Mouse (Mus musculus) forebrain, embryonic 15.5 days (tissue): ENCODE measurements at regions not wholly inside any gene's neighbourhood (a gene's known extent, or its start where the extent isn't known, plus 50 kb on each side); places are given as distances from the start of the nearest gene placed in this dataset.

ENCODE experiments used
- ATAC-seq: fragments of 200-750 bp; cut with Nextera tagmentation; replicated peaks from 2 replicates; pipeline ENCODE4 v1.8.0; 2017; ENCODE audit warnings: mild to moderate bottlenecking, moderate TSS enrichment, moderate library complexity
- H3K27ac ChIP-seq: fragments of 300-500 bp; sonication (generic); replicated peaks from 2 replicates; pipeline ENCODE4 v1.5.1; 2015; ENCODE audit warnings: mild to moderate bottlenecking, inconsistent platforms
- H3K27me3 ChIP-seq: fragments of 300-500 bp; sonication (generic); 2 replicates; pipeline ENCODE4 v1.6.1; 2015; ENCODE audit warnings: inconsistent platforms
- H3K36me3 ChIP-seq: fragments of 300-500 bp; sonication (generic); 2 replicates; pipeline ENCODE4 v1.6.1; 2015; ENCODE audit warnings: mild to moderate bottlenecking, inconsistent platforms
- H3K4me1 ChIP-seq: fragments of 300-500 bp; sonication (generic); 2 replicates; pipeline ENCODE4 v1.6.1; 2015; ENCODE audit warnings: inconsistent platforms
- H3K4me2 ChIP-seq: fragments of 300-500 bp; sonication (generic); replicated peaks from 2 replicates; pipeline ENCODE4 v1.6.1; 2015; ENCODE audit warnings: mild to moderate bottlenecking, inconsistent platforms
- H3K4me3 ChIP-seq: fragments of 300-500 bp; sonication (generic); 2 replicates; pipeline ENCODE4 v1.5.1; 2015; ENCODE audit warnings: mild to moderate bottlenecking, inconsistent platforms
- H3K9ac ChIP-seq: fragments of 300-500 bp; sonication (generic); replicated peaks from 2 replicates; pipeline ENCODE4 v1.6.1; 2015; ENCODE audit warnings: mild to moderate bottlenecking, inconsistent platforms
- H3K9me3 ChIP-seq: fragments of 300-500 bp; sonication (generic); 2 replicates; pipeline ENCODE4 v1.6.1; 2016; ENCODE audit warnings: inconsistent platforms
- WGBS: fragments of 180-500 bp; shearing (Covaris S2); methylation state at CpG from one replicate; pipeline ENCODE4 v1.1.7; 2015; ENCODE audit warnings: mixed read lengths; 5-methylcytosine and 5-hydroxymethylcytosine counted together

GRCm38 (mm10) chr10:92367126-92367525, 355.1 kb downstream of the Nedd1 start:
- Histone ChIP-seq H3K4me2 (no peak overlapping the region), H3K27ac (no peak overlapping the region), H3K9ac (no peak overlapping the region), H3K4me1 (no peaks in the 10 kb centered on the region), H3K27me3 (no peaks in the 10 kb centered on the region), H3K4me3 (no peak overlapping the region), H3K36me3 (no peaks in the 10 kb centered on the region), H3K9me3 (no peaks in the 10 kb centered on the region)
- ATAC-seq: no peak
- WGBS: 85% methylated on average over 8 of the region's 8 CpGs

DNA sequence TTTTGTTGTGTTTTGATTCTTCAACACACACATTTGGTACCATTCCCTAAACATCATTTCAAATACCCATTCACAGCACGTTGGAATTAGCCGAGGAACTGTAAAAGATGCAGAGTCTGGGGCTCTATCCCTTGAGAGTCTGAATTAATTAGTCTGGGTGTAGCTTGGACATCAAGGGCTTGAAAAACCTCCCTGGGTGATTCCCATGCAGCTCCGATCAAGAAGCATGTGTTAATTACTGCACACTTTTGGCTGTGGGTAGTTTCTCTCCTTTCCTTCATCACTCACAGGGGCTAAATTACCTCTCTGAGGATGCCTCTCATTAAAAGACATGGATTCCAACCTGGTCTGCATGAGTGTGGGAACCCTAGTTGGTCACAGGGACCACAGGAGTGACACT, 365.5 kb downstream of the Nedd1 start:
- H3K9ac ChIP-seq: no peak overlapping the region
- no peak overlapping the region for H3K4me3 ChIP-seq
- H3K9me3 ChIP-seq: no peaks in the 10 kb centered on the region
- H3K27ac ChIP-seq: no peak overlapping the region
- H3K4me2 ChIP-seq: no peak overlapping the region
- WGBS: 9% methylated on average over 3 of the region's 3 CpGs
- H3K27me3 ChIP-seq: no peaks in the 10 kb centered on the region
- H3K4me1 ChIP-seq: no peaks in the 10 kb centered on the region
- no peaks in the 10 kb centered on the region for H3K36me3 ChIP-seq
- no peak for ATAC-seq

DNA sequence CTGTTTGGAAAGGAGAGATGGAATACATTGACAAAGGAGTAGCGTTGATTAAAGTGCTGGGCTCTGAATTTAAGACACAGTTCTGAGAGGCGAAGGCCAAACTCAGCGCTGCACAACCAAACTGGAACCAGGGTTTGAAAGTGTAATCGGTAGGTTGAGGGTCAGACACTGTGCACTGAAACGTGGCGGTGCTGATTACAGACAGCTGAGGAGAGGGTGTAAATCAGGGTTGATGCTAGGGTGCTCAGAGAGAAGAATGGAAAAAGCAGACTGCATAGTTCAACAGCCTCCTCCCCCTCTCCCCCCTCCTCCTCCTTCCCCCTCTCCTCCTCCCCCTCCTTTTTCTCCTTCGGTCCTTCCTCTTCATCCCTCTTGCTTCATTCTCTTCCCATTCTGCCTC, 373.2 kb downstream of the Nedd1 start:
- Histone ChIP-seq H3K4me1 (peaks cover 14% of the 10 kb centered on the region), H3K27me3 (no peaks in the 10 kb centered on the region), H3K9me3 (no peaks in the 10 kb centered on the region), H3K36me3 (no peaks in the 10 kb centered on the region), H3K27ac (0 out of 2 replicates have a peak overlapping the region, but pooled peaks have one; percentile 23), H3K4me3 (no peak overlapping the region), H3K9ac (no peak overlapping the region), H3K4me2 (no peak overlapping the region)
- WGBS: 59% methylated on average over 6 of the region's 7 CpGs
- ATAC-seq: no peak

DNA sequence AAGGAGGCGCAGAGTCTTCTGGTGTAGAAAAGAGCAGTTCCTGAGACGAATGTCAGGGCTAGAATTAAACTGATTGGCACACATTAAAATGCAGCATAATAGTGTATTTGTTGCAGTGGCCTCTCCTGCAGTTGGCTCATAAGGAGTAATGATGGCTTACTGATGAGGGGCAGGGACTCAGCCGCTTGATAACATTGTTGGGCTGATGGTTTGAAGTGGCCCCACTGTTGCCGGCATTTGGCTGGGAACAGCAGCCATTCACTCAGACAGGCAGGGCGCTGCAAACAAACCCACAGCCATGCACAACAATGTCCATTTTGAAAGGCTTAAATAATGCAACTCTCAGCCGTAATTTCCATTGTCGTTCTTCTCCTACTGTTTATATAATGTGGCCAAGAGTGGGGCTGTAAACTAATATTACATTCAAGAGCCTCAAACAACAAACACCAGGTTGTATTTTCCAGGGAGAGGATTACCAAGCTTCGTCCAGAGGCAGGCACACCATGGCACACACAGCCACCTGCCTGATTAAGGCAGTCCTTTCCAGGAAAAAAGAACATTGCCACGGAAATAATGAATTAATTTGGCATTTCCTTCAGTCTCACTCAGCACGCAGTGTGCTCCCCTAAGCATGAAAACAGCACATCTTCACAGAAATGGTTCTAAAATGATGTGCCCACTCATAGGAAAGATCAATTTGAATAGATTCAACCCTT, 374.1 kb downstream of the Nedd1 start:
- H3K9ac ChIP-seq: no peak overlapping the region
- H3K36me3 ChIP-seq: no peaks in the 10 kb centered on the region
- peaks cover 14% of the 10 kb centered on the region for H3K4me1 ChIP-seq
- no peaks in the 10 kb centered on the region for H3K9me3 ChIP-seq
- 0 out of 2 replicates have a peak overlapping the region, but pooled peaks have one; percentile 23 for H3K27ac ChIP-seq
- 11% methylated on average over 10 of the region's 10 CpGs for WGBS
- peak; percentile 80 for ATAC-seq
- no peak overlapping the region for H3K4me2 ChIP-seq
- no peak overlapping the region for H3K4me3 ChIP-seq
- no peaks in the 10 kb centered on the region for H3K27me3 ChIP-seq

- no peaks in the 10 kb centered on the region for H3K27me3 ChIP-seq
- no peak overlapping the region for H3K27ac ChIP-seq
- no peak overlapping the region for H3K4me3 ChIP-seq
- no peak overlapping the region for H3K4me2 ChIP-seq
- H3K9me3 ChIP-seq: no peaks in the 10 kb centered on the region
- no peak overlapping the region for H3K9ac ChIP-seq
- peaks cover 4% of the 10 kb centered on the region; the same call in 1 of the 2 replicates for H3K4me1 ChIP-seq
- WGBS: 90% methylated on average over 2 of the region's 2 CpGs
- H3K36me3 ChIP-seq: no peaks in the 10 kb centered on the region
- ATAC-seq: no peak
Measured at GRCm38 (mm10) chr10:92339671-92340070, 382.5 kb downstream of the Nedd1 start.

GRCm38 (mm10) chr10:92336949-92337348, 385.3 kb downstream of the Nedd1 start:
- ATAC-seq: 0 out of 2 replicates have a peak, but pooled peaks have one; percentile 36
- 53% methylated on average over 2 of the region's 2 CpGs for WGBS
- Histone ChIP-seq H3K4me1 (peaks cover 25% of the 10 kb centered on the region), H3K27ac (no peak overlapping the region), H3K36me3 (no peaks in the 10 kb centered on the region), H3K4me2 (no peak overlapping the region), H3K9me3 (no peaks in the 10 kb centered on the region), H3K27me3 (no peaks in the 10 kb centered on the region), H3K9ac (no peak overlapping the region), H3K4me3 (no peak overlapping the region)

GRCm38 (mm10) chr10:92336138-92336537, 386.1 kb downstream of the Nedd1 start:
- 23% methylated on average over 5 of the region's 5 CpGs for WGBS
- Histone ChIP-seq H3K9me3 (no peaks in the 10 kb centered on the region), H3K27me3 (no peaks in the 10 kb centered on the region), H3K36me3 (no peaks in the 10 kb centered on the region), H3K4me3 (no peak overlapping the region), H3K4me1 (peaks cover 27% of the 10 kb centered on the region), H3K9ac (no peak overlapping the region), H3K27ac (no peak overlapping the region), H3K4me2 (no peak overlapping the region)
- no peak for ATAC-seq

GRCm38 (mm10) chr10:92335141-92335540, 387.1 kb downstream of the Nedd1 start:
- no peak overlapping the region for H3K27ac ChIP-seq
- no peak for ATAC-seq
- H3K27me3 ChIP-seq: no peaks in the 10 kb centered on the region
- no peak overlapping the region for H3K4me3 ChIP-seq
- H3K4me1 ChIP-seq: peaks cover 27% of the 10 kb centered on the region
- no peaks in the 10 kb centered on the region for H3K9me3 ChIP-seq
- H3K9ac ChIP-seq: no peak overlapping the region
- H3K4me2 ChIP-seq: no peak overlapping the region
- no peaks in the 10 kb centered on the region for H3K36me3 ChIP-seq
- 46% methylated on average over 5 of the region's 5 CpGs for WGBS

DNA sequence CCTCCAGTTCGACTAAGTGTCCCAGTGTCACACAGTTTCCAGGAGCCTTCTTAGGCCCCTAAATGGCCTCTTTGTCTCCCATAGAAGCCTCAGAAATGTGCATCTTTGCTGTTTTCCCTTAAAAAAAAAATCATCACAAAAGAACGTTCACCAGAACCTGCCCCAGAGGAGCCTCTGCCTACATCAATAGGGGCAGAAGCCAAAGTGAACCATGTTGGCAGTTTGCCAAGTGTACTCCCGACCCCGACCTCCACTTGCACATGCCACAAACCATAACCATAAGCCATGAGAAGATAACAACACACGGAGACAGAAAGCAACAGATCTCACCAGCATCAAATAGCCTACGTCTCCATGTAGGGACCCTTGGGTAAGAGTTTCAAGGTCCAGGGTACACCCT, 388.4 kb downstream of the Nedd1 start:
- H3K36me3 ChIP-seq: no peaks in the 10 kb centered on the region
- no peak overlapping the region for H3K9ac ChIP-seq
- no peak overlapping the region for H3K4me2 ChIP-seq
- no peaks in the 10 kb centered on the region for H3K9me3 ChIP-seq
- peak overlapping the region; percentile 80 for H3K27ac ChIP-seq
- peaks cover 27% of the 10 kb centered on the region for H3K4me1 ChIP-seq
- 16% methylated on average over 6 of the region's 6 CpGs for WGBS
- ATAC-seq: no peak
- H3K4me3 ChIP-seq: no peak overlapping the region
- no peaks in the 10 kb centered on the region for H3K27me3 ChIP-seq

GRCm38 (mm10) chr10:92333042-92333774, 389.0 kb downstream of the Nedd1 start:
- ATAC-seq: peak; percentile 90
- 3% methylated on average over 3 of the region's 3 CpGs for WGBS
- no peak overlapping the region for H3K9ac ChIP-seq
- no peaks in the 10 kb centered on the region for H3K27me3 ChIP-seq
- peaks cover 27% of the 10 kb centered on the region for H3K4me1 ChIP-seq
- no peaks in the 10 kb centered on the region for H3K9me3 ChIP-seq
- H3K4me3 ChIP-seq: no peak overlapping the region
- H3K36me3 ChIP-seq: no peaks in the 10 kb centered on the region
- no peak overlapping the region for H3K4me2 ChIP-seq
- H3K27ac ChIP-seq: peak overlapping the region; percentile 80

DNA sequence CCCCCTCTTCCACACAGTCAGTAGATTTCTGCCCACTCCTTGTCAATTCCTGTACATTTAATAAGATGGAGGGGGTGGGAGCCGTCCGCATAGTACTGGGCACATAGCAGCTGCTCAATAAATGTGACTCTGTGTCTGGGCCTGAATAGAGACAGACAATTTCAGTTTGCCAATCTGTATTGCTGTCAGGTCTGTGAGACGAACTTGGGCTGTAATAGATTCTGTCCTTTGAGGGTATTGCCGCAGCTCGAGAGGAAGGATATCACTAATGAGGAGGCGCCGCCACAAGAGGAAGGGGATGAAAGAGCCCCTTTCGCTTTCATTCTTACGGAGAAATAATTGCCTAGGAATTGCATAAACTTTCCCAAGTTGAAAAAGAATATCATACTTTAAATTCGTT, 392.1 kb downstream of the Nedd1 start:
- no peak for ATAC-seq
- no peak overlapping the region for H3K4me3 ChIP-seq
- H3K9me3 ChIP-seq: no peaks in the 10 kb centered on the region
- H3K4me1 ChIP-seq: peaks cover 23% of the 10 kb centered on the region
- no peaks in the 10 kb centered on the region for H3K36me3 ChIP-seq
- H3K27ac ChIP-seq: no peak overlapping the region
- no peak overlapping the region for H3K4me2 ChIP-seq
- 19% methylated on average over 10 of the region's 10 CpGs for WGBS
- no peak overlapping the region for H3K9ac ChIP-seq
- no peaks in the 10 kb centered on the region for H3K27me3 ChIP-seq

DNA sequence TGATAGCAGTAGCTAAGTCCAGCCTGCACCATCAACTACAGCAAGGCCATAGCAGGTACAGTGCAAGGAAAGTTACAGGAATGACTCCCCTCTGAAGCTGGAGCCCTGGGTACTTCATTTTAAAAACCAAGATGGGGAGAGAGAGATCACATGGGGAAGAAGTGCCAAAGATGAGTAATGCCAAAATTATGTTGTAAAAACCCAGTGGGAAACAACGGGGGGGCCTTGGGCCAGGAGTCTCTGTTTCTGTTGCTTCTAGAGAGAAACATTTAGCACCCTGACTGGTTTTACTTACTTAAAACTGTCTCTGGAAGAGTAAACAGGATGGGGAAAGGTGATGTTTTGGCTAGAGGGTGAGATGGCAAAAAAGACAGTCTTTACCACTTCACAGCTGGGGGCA, 392.6 kb downstream of the Nedd1 start:
- H3K27ac ChIP-seq: no peak overlapping the region
- H3K4me2 ChIP-seq: no peak overlapping the region
- H3K4me3 ChIP-seq: no peak overlapping the region
- H3K9me3 ChIP-seq: no peaks in the 10 kb centered on the region
- ATAC-seq: no peak
- no peak overlapping the region for H3K9ac ChIP-seq
- 81% methylated on average over 1 of the region's 1 CpGs for WGBS
- H3K4me1 ChIP-seq: peaks cover 23% of the 10 kb centered on the region
- no peaks in the 10 kb centered on the region for H3K36me3 ChIP-seq
- no peaks in the 10 kb centered on the region for H3K27me3 ChIP-seq
